Mouse (Mus musculus): Measurements from ENCODE around the gene Myo1d. TPM values are rescaled to one million over a fixed set of nuclear protein-coding genes. Genes with fewer than 3 reads are reported as not detected.

Gene Myo1d
- polyA plus RNA-seq, 1 experiment, result 37.1 TPM

DNA sequence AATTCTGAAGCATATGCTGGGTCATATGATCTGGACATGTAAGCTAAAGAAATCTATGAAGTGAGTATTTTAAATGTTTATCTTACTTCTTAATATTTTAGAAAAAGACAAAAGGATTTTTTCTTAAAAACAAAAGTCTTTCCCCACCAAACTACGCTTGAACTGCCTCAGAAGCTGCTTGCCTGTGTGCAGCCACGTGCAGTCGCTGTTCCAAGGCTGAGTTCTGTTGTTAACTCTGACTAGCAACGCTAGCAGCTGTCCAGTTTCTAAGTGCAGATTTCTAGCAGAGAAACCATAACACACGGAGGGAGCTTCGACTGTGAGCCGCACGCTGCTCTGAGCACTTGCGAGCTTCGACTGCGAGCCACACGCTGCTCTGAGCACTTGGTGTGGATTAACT lies 55.1 kb downstream of the Myo1d start:
- TF ChIP-seq POLR2A (IDR thresholded peaks at IDR 0.05; ENCODE audit: low read depth, low read length) (no peak), CTCF (conservative IDR thresholded peaks at IDR 0.05; ENCODE audit: insufficient read depth, insufficient read length, low read depth, low read length) (no peak)
- Histone ChIP-seq H3K36me3 (ENCODE audit: control insufficient read depth, insufficient read depth, low read length) (no peaks in the 10 kb centered on the region), H3K4me1 (ENCODE audit: control insufficient read depth, insufficient read depth, low read length) (no peaks in the 10 kb centered on the region), H3K27me3 (replicated peaks; ENCODE audit: control insufficient read depth, insufficient read depth, low read length) (no peaks in the 10 kb centered on the region), H3K27ac (ENCODE audit: insufficient read depth, low read depth, low read length) (no peak overlapping the region), H3K4me3 (ENCODE audit: insufficient read depth, low read depth, low read length) (no peak overlapping the region)
- no peak for DNase-seq
- 62% methylated on average over 12 of the region's 12 CpGs for WGBS

GRCm38 (mm10) chr11:80723406-80724047 lies 56.3 kb downstream of the Myo1d start:
- TF ChIP-seq CTCF (conservative IDR thresholded peaks at IDR 0.05; ENCODE audit: insufficient read depth, insufficient read length, low read depth, low read length) (no peak), POLR2A (IDR thresholded peaks at IDR 0.05; ENCODE audit: low read depth, low read length) (no peak)
- WGBS, result 87% methylated on average over 9 of the region's 9 CpGs
- no peaks in the 10 kb centered on the region for H3K36me3 ChIP-seq (ENCODE audit: control insufficient read depth, insufficient read depth, low read length)
- H3K27me3 ChIP-seq (replicated peaks; ENCODE audit: control insufficient read depth, insufficient read depth, low read length), result no peaks in the 10 kb centered on the region
- no peak overlapping the region for H3K27ac ChIP-seq (ENCODE audit: insufficient read depth, low read depth, low read length)
- no peak for DNase-seq
- no peaks in the 10 kb centered on the region for H3K4me1 ChIP-seq (ENCODE audit: control insufficient read depth, insufficient read depth, low read length)
- no peak overlapping the region for H3K4me3 ChIP-seq (ENCODE audit: insufficient read depth, low read depth, low read length)

DNA sequence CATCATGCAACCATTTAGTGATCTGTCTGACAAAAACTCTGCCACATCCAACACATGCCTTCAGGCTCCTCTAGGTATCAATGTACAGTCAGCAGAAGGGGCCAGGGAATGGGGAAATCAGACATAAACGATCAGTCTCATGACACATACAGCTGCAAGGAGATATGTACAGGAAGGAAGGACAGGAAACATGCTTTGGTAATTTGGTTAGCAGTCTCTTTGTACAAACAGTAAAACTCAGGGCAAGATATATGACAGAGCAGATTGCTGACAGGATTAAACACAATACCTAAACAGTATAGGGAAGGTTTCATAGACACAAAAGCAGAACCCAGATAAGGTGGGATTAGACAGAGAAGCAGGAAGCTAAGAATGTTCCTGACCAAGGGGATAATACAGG lies 60.8 kb downstream of the Myo1d start:
- Histone ChIP-seq H3K4me3 (ENCODE audit: insufficient read depth, low read depth, low read length) (no peak overlapping the region), H3K36me3 (ENCODE audit: control insufficient read depth, insufficient read depth, low read length) (no peaks in the 10 kb centered on the region), H3K4me1 (ENCODE audit: control insufficient read depth, insufficient read depth, low read length) (peaks cover 11% of the 10 kb centered on the region), H3K27ac (ENCODE audit: insufficient read depth, low read depth, low read length) (no peak overlapping the region), H3K27me3 (replicated peaks; ENCODE audit: control insufficient read depth, insufficient read depth, low read length) (no peaks in the 10 kb centered on the region)
- 18% methylated on average over 1 of the region's 1 CpGs for WGBS
- no peak for TF ChIP-seq POLR2A (IDR thresholded peaks at IDR 0.05; ENCODE audit: low read depth, low read length)
- TF ChIP-seq CTCF (conservative IDR thresholded peaks at IDR 0.05; ENCODE audit: insufficient read depth, insufficient read length, low read depth, low read length), result no peak
- no peak for DNase-seq

GRCm38 (mm10) chr11:80718036-80718435 lies 61.8 kb downstream of the Myo1d start:
- no peak for DNase-seq
- H3K4me1 ChIP-seq (ENCODE audit: control insufficient read depth, insufficient read depth, low read length), result peaks cover 15% of the 10 kb centered on the region
- TF ChIP-seq CTCF (conservative IDR thresholded peaks at IDR 0.05; ENCODE audit: insufficient read depth, insufficient read length, low read depth, low read length) (no peak), POLR2A (IDR thresholded peaks at IDR 0.05; ENCODE audit: low read depth, low read length) (no peak)
- H3K27ac ChIP-seq (ENCODE audit: insufficient read depth, low read depth, low read length), result no peak overlapping the region
- H3K4me3 ChIP-seq (ENCODE audit: insufficient read depth, low read depth, low read length), result no peak overlapping the region
- H3K36me3 ChIP-seq (ENCODE audit: control insufficient read depth, insufficient read depth, low read length), result no peaks in the 10 kb centered on the region
- no peaks in the 10 kb centered on the region for H3K27me3 ChIP-seq (replicated peaks; ENCODE audit: control insufficient read depth, insufficient read depth, low read length)

GRCm38 (mm10) chr11:80715115-80715514 lies 64.7 kb downstream of the Myo1d start:
- DNase-seq, result peak; percentile 75
- peaks cover 18% of the 10 kb centered on the region for H3K4me1 ChIP-seq (ENCODE audit: control insufficient read depth, insufficient read depth, low read length)
- no peaks in the 10 kb centered on the region for H3K36me3 ChIP-seq (ENCODE audit: control insufficient read depth, insufficient read depth, low read length)
- WGBS, result 72% methylated on average over 2 of the region's 2 CpGs
- no peak for TF ChIP-seq POLR2A (IDR thresholded peaks at IDR 0.05; ENCODE audit: low read depth, low read length)
- TF ChIP-seq CTCF (conservative IDR thresholded peaks at IDR 0.05; ENCODE audit: insufficient read depth, insufficient read length, low read depth, low read length), result no peak
- no peak overlapping the region for H3K27ac ChIP-seq (ENCODE audit: insufficient read depth, low read depth, low read length)
- no peaks in the 10 kb centered on the region for H3K27me3 ChIP-seq (replicated peaks; ENCODE audit: control insufficient read depth, insufficient read depth, low read length)
- no peak overlapping the region for H3K4me3 ChIP-seq (ENCODE audit: insufficient read depth, low read depth, low read length)

- WGBS, result 46% methylated on average over 1 of the region's 1 CpGs
- no peaks in the 10 kb centered on the region for H3K36me3 ChIP-seq (ENCODE audit: control insufficient read depth, insufficient read depth, low read length)
Measured at GRCm38 (mm10) chr11:80713705-80714104, 66.1 kb downstream of the Myo1d start.

DNA sequence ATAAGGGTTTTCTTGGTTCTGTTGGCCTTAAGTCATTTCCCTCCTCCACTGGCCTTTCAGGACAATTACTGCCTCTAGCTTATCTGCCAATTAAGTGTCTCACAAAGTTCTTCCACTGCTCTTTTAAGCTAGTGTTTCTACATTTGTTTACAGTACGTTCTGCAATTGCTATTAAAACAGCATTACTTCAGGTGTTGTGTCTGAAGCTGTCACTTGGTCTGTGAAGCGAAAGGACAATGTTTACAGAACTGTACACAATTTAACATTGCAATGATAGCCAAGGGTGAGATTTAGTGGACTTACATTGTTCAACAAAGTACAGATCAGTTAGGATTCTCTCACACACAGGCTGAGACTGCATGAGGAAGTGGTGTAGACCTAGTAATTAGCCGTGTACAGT lies 67.6 kb downstream of the Myo1d start:
- DNase-seq, result no peak
- 63% methylated on average over 3 of the region's 3 CpGs for WGBS

More at GRCm38 (mm10) chr11:80713705-80714104, 66.1 kb downstream of the Myo1d start:
- TF ChIP-seq CTCF (conservative IDR thresholded peaks at IDR 0.05; ENCODE audit: insufficient read depth, insufficient read length, low read depth, low read length) (no peak), POLR2A (IDR thresholded peaks at IDR 0.05; ENCODE audit: low read depth, low read length) (no peak)
- H3K27ac ChIP-seq (ENCODE audit: insufficient read depth, low read depth, low read length), result no peak overlapping the region
- H3K27me3 ChIP-seq (replicated peaks; ENCODE audit: control insufficient read depth, insufficient read depth, low read length), result no peaks in the 10 kb centered on the region
- H3K4me3 ChIP-seq (ENCODE audit: insufficient read depth, low read depth, low read length), result no peak overlapping the region
- no peak for DNase-seq
- H3K4me1 ChIP-seq (ENCODE audit: control insufficient read depth, insufficient read depth, low read length), result peaks cover 18% of the 10 kb centered on the region

More for the DNA sequence above, 67.6 kb downstream of the Myo1d start:
- H3K36me3 ChIP-seq (ENCODE audit: control insufficient read depth, insufficient read depth, low read length), result no peaks in the 10 kb centered on the region
- TF ChIP-seq CTCF (conservative IDR thresholded peaks at IDR 0.05; ENCODE audit: insufficient read depth, insufficient read length, low read depth, low read length) (no peak), POLR2A (IDR thresholded peaks at IDR 0.05; ENCODE audit: low read depth, low read length) (no peak)
- no peaks in the 10 kb centered on the region for H3K27me3 ChIP-seq (replicated peaks; ENCODE audit: control insufficient read depth, insufficient read depth, low read length)
- H3K4me1 ChIP-seq (ENCODE audit: control insufficient read depth, insufficient read depth, low read length), result peaks cover 18% of the 10 kb centered on the region
- H3K4me3 ChIP-seq (ENCODE audit: insufficient read depth, low read depth, low read length), result no peak overlapping the region
- no peak overlapping the region for H3K27ac ChIP-seq (ENCODE audit: insufficient read depth, low read depth, low read length)

Data from kidney, adult 2 months (tissue).